Mouse (Mus musculus) kidney, adult 9 months (tissue): ENCODE results near the gene Atp5k.

ENCODE experiments used
- DNase-seq: peaks from one replicate; pipeline ENCODE4 v3.0.0; 2022

The Atp5k gene

GRCm38 (mm10) chr5:108433804-108434587 lies at the start of gene Atp5k:
Atp5k (minus strand) TSS chr5:108434448.
- peak; percentile 97 for DNase-seq

- DNase-seq: no peak
These were observed 48.8 kb upstream of the Atp5k start for GRCm38 (mm10) chr5:108483006-108483405.

GRCm38 (mm10) chr5:108475977-108476376 lies 41.7 kb upstream of the Atp5k start:
- no peak for DNase-seq

GRCm38 (mm10) chr5:108473737-108474136 lies 39.5 kb upstream of the Atp5k start:
- no peak for DNase-seq

- DNase-seq: no peak
These were observed 35.4 kb upstream of the Atp5k start for GRCm38 (mm10) chr5:108469617-108470016.

GRCm38 (mm10) chr5:108466647-108467046 lies 32.4 kb upstream of the Atp5k start:
- no peak for DNase-seq

GRCm38 (mm10) chr5:108465131-108465891 lies 31.1 kb upstream of the Atp5k start:
- DNase-seq: no peak

GRCm38 (mm10) chr5:108462446-108462845 lies 28.2 kb upstream of the Atp5k start:
- peak; percentile 17 for DNase-seq

GRCm38 (mm10) chr5:108461082-108462065 lies 27.1 kb upstream of the Atp5k start, which contains the start of gene Pcgf3:
Pcgf3 (plus strand) TSS chr5:108461232.
- DNase-seq: peak; percentile 99

GRCm38 (mm10) chr5:108460461-108460860 lies 26.2 kb upstream of the Atp5k start:
- no peak for DNase-seq

- no peak for DNase-seq
These were observed 24.5 kb upstream of the Atp5k start for GRCm38 (mm10) chr5:108458706-108459105.

- DNase-seq: peak; percentile 86
These were observed 19.8 kb upstream of the Atp5k start for GRCm38 (mm10) chr5:108454094-108454493.

GRCm38 (mm10) chr5:108452422-108452821 lies 18.2 kb upstream of the Atp5k start:
- DNase-seq: no peak

- DNase-seq: no peak
These were observed 17.4 kb upstream of the Atp5k start for GRCm38 (mm10) chr5:108451611-108452010.

GRCm38 (mm10) chr5:108450837-108451540 lies 16.7 kb upstream of the Atp5k start:
- DNase-seq: peak; percentile 53

GRCm38 (mm10) chr5:108448785-108449668 lies 14.8 kb upstream of the Atp5k start, which contains the start of gene Mfsd7a:
Mfsd7a (minus strand) TSS chr5:108448891.
- peak; percentile 91 for DNase-seq

GRCm38 (mm10) chr5:108447857-108448256 lies 13.6 kb upstream of the Atp5k start:
- DNase-seq: no peak

GRCm38 (mm10) chr5:108446973-108447372 lies 12.7 kb upstream of the Atp5k start:
- no peak for DNase-seq

GRCm38 (mm10) chr5:108436101-108436500 lies 1.9 kb upstream of the Atp5k start:
- no peak for DNase-seq

- no peak for DNase-seq
These were observed 3.1 kb downstream of the Atp5k start for GRCm38 (mm10) chr5:108431196-108431595.

GRCm38 (mm10) chr5:108427186-108427585 lies 7.1 kb downstream of the Atp5k start:
- DNase-seq: peak; percentile 72
